Mouse (Mus musculus): ENCODE data around the gene Socs2.

GRCm38 (mm10) chr10:95368151-95368550 lies 48.8 kb downstream of the Socs2 start:
- TF ChIP-seq POLR2A (IDR thresholded peaks at IDR 0.05; ENCODE audit: borderline replicate concordance, insufficient read depth, low read length) (no peak), CTCF (IDR thresholded peaks at IDR 0.05; ENCODE audit: borderline replicate concordance, insufficient read depth, low read depth, low read length) (no peak)
